Mouse (Mus musculus) heart, embryonic 16.5 days (tissue): ENCODE measurements around the gene Muc15. TPM values are rescaled to one million over a fixed set of nuclear protein-coding genes. Genes with fewer than 3 reads are reported as not detected.
A peak's percentile ranks its signal among the peaks of the same experiment; 100 is the strongest.

Source experiments
- ATAC-seq: fragments of 200-750 bp; cut with Nextera tagmentation; replicated peaks from 2 replicates; pipeline ENCODE4 v1.8.0; 2017; ENCODE audit warnings: moderate number of reproducible peaks; ENCODE audit not compliant: insufficient read depth, low FRiP score; ENCODE audit errors: extremely low read depth
- H3K27ac ChIP-seq: fragments of 300-500 bp; sonication (generic); 2 replicates; pipeline ENCODE4 v1.5.1; 2014; ENCODE audit warnings: mild to moderate bottlenecking, low read length, control low read depth, moderate library complexity
- H3K27me3 ChIP-seq: fragments of 300-500 bp; sonication (generic); 2 replicates; pipeline ENCODE4 v1.6.1; 2014; ENCODE audit warnings: low read length, mixed read lengths; ENCODE audit not compliant: control insufficient read depth, insufficient read depth
- H3K36me3 ChIP-seq: fragments of 300-500 bp; sonication (generic); 2 replicates; pipeline ENCODE4 v1.6.1; 2014; ENCODE audit not compliant: control insufficient read depth, insufficient read depth
- H3K4me1 ChIP-seq: fragments of 300-500 bp; sonication (generic); 2 replicates; pipeline ENCODE4 v1.6.1; 2014; ENCODE audit warnings: low read length, mixed read lengths; ENCODE audit not compliant: control insufficient read depth, insufficient read depth
- H3K4me2 ChIP-seq: fragments of 300-500 bp; sonication (generic); 2 replicates; pipeline ENCODE4 v1.6.1; 2014; ENCODE audit warnings: low read depth, mild to moderate bottlenecking, control low read depth, low read length
- H3K4me3 ChIP-seq: fragments of 300-500 bp; sonication (generic); 2 replicates; pipeline ENCODE4 v1.5.1; 2014; ENCODE audit warnings: mild to moderate bottlenecking, control low read depth, low read length
- H3K9ac ChIP-seq: fragments of 300-500 bp; sonication (generic); 2 replicates; pipeline ENCODE4 v1.6.1; 2014; ENCODE audit warnings: low read length, control low read depth
- H3K9me3 ChIP-seq: fragments of 300-500 bp; sonication (generic); replicated peaks from 2 replicates; pipeline ENCODE4 v1.6.1; 2016; ENCODE audit warnings: low read length; ENCODE audit not compliant: control insufficient read depth
- WGBS: fragments of 180-500 bp; shearing (Covaris S2); extraction: QIAGEN DNeasy Blood & Tissue Kit; methylation state at CpG from one replicate; pipeline ENCODE4 v1.1.7; 2014; 5-methylcytosine and 5-hydroxymethylcytosine counted together
- polyA plus RNA-seq: library from polyadenylated mRNA; unstranded; fragments of >200 nt; fragmentation: Nextera tagmentation; extraction: Ambion mirVana; gene quantifications from 2 replicates; pipeline ENCODE4 v1.2.1, GENCODE M21; 2015

Gene Muc15
- 0.17 TPM in 1 of 2 replicates, not detected in the other for polyA plus RNA-seq

DNA sequence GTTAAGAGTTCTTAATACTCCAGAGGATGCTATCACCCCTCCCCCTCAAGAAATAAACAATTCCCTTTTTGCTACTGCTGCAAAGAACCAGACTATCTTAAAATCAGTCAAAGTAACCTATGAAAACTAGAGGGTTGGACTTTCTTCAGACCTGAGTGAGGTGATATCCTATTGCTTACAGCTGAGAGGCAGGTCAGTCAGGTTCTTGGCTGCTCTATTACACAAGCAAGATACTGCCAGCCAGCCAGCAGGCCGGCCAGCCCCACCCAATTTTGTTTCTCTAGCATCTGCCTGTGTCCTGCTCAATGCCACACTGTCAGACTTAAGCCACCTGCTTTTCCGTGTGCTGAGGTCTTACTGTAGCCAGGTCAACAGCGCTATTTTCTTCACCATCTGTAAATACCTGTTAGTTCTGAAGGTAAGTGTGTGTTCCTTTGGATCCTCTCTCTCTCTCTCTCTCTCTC is at the start of gene Muc15:
Muc15 (plus strand) TSS at position 51 of the 464 bp plus-strand sequence.
- no peaks in the 10 kb centered on the region for H3K4me1 ChIP-seq
- 52% methylated on average over 3 of the region's 3 CpGs for WGBS

DNA sequence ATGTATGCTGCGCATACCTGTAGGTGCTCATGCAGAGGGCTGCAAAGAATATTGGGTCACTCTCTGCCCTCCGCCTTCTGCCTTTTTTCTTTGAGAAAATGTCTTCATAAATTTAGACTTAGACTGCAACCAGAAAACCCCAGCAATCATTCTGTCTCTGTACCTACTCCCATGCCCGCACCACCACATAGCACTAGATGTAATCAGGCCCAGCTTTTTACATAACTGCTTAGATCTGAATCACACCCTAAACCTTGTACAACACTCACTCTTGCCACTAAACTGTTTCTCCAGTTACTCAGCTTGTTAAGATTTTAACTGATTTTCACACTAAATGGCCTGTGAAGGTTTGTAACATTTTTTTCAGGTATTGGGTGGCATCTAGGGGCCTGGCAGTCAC is 11.7 kb upstream of the Muc15 start:
- Histone ChIP-seq H3K4me3 (no peak overlapping the region), H3K4me1 (0 out of 2 replicates have a peak, but pooled peaks cover 5% of the 10 kb centered on the region), H3K4me2 (no peak overlapping the region), H3K9me3 (no peaks in the 10 kb centered on the region), H3K36me3 (no peaks in the 10 kb centered on the region), H3K9ac (no peak overlapping the region), H3K27ac (no peak overlapping the region), H3K27me3 (no peaks in the 10 kb centered on the region)
- no peak for ATAC-seq
- 94% methylated on average over 3 of the region's 3 CpGs for WGBS

More for the DNA sequence above, at the start of gene Muc15:
- no peak for ATAC-seq
- Histone ChIP-seq H3K4me3 (no peak within 1 kb of the TSS), H3K36me3 (no peaks in the 10 kb centered on the region), H3K9ac (no peak within 1 kb of the TSS), H3K27ac (no peak within 1 kb of the TSS), H3K4me2 (no peak within 1 kb of the TSS), H3K27me3 (no peaks in the 10 kb centered on the region), H3K9me3 (no peaks in the 10 kb centered on the region)

DNA sequence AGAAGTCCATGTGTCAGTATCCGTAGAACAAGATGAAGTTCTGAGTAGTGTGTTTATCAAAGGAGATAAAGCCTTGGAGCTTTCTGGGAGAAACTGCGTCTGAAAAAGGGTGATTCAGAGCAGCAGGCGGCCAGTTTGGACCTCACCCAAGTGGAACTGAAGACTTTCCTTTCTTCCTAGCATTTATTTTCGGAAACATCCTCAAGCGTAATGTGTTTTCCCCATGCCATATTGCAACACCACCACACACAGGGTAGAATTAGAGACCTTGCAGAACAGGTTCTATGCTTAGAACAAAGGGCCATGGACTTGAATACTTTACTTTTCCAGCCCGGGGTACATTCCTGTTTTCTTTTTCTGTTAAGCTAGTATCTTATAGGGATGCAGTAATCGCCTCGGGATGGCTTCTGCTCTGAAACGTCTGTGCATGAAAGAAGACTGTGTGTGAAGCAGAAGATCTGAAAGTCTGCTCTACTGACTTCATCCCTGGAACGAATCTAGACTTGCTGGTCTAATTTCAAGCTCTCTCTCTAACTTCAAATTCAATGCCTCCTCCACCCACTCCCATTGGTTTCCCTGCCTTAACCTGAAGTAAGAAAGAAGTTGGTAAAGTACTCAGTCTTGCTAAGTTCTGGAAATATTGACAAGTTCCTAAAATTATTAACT is 11.0 kb upstream of the Muc15 start:
- H3K36me3 ChIP-seq, result no peaks in the 10 kb centered on the region
- H3K4me1 ChIP-seq, result 0 out of 2 replicates have a peak, but pooled peaks cover 5% of the 10 kb centered on the region
- ATAC-seq, result peak; percentile 41; the same call in 1 of the 2 replicates

GRCm38 (mm10) chr2:110719051-110719450 is 2.1 kb upstream of the Muc15 start:
- no peaks in the 10 kb centered on the region for H3K4me1 ChIP-seq
- H3K27ac ChIP-seq, result no peak overlapping the region
- no peak overlapping the region for H3K4me3 ChIP-seq
- no peaks in the 10 kb centered on the region for H3K9me3 ChIP-seq
- no peak overlapping the region for H3K4me2 ChIP-seq
- no peak for ATAC-seq
- no peaks in the 10 kb centered on the region for H3K36me3 ChIP-seq
- no peaks in the 10 kb centered on the region for H3K27me3 ChIP-seq
- no peak overlapping the region for H3K9ac ChIP-seq

More for the DNA sequence above, 11.0 kb upstream of the Muc15 start:
- Histone ChIP-seq H3K4me3 (no peak overlapping the region), H3K27me3 (no peaks in the 10 kb centered on the region), H3K4me2 (no peak overlapping the region), H3K9ac (no peak overlapping the region), H3K27ac (peak overlapping the region; percentile 31; the same call in 1 of the 2 replicates), H3K9me3 (no peaks in the 10 kb centered on the region)
- 47% methylated on average over 10 of the region's 10 CpGs for WGBS

DNA sequence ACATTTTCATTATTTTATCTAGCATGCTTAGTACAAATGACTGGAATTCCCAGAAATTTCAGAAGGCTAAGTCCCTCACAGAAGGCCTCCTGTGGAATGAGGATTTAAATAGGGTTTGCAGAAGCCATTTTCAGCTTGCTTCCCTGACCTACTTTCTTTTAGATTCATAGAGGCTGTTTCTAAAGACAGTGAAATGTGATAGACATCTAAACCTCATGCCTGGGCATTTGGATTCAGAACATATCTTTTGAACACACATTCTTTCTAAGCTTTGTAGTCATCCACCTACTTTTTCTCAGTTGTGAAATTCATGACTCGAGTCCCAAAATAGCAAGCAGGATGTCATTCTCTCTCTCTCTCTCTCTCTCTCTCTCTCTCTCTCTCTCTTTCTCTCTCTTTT is 1.1 kb downstream of the Muc15 start:
- H3K4me3 ChIP-seq, result no peak overlapping the region
- no peak overlapping the region for H3K4me2 ChIP-seq
- H3K27me3 ChIP-seq, result no peaks in the 10 kb centered on the region
- H3K4me1 ChIP-seq, result no peaks in the 10 kb centered on the region
- H3K36me3 ChIP-seq, result no peaks in the 10 kb centered on the region
- 58% methylated on average over 1 of the region's 1 CpGs for WGBS
- no peaks in the 10 kb centered on the region for H3K9me3 ChIP-seq
- no peak overlapping the region for H3K27ac ChIP-seq
- ATAC-seq, result no peak
- H3K9ac ChIP-seq, result no peak overlapping the region

GRCm38 (mm10) chr2:110726106-110726505 is 5.0 kb downstream of the Muc15 start:
- Histone ChIP-seq H3K27me3 (no peaks in the 10 kb centered on the region), H3K36me3 (no peaks in the 10 kb centered on the region), H3K4me2 (no peak overlapping the region), H3K9me3 (no peaks in the 10 kb centered on the region), H3K9ac (no peak overlapping the region), H3K27ac (no peak overlapping the region), H3K4me3 (no peak overlapping the region), H3K4me1 (no peaks in the 10 kb centered on the region)
- ATAC-seq, result no peak

GRCm38 (mm10) chr2:110737236-110737635 is 16.1 kb downstream of the Muc15 start:
- no peaks in the 10 kb centered on the region for H3K27me3 ChIP-seq
- 60% methylated on average over 4 of the region's 4 CpGs for WGBS
- no peak for ATAC-seq
- no peaks in the 10 kb centered on the region for H3K4me1 ChIP-seq
- H3K27ac ChIP-seq, result no peak overlapping the region
- no peak overlapping the region for H3K9ac ChIP-seq
- no peaks in the 10 kb centered on the region for H3K9me3 ChIP-seq
- no peak overlapping the region for H3K4me3 ChIP-seq
- no peaks in the 10 kb centered on the region for H3K36me3 ChIP-seq
- no peak overlapping the region for H3K4me2 ChIP-seq

GRCm38 (mm10) chr2:110737981-110738380 is 16.8 kb downstream of the Muc15 start:
- ATAC-seq, result no peak
- WGBS, result 55% methylated on average over 2 of the region's 2 CpGs
- Histone ChIP-seq H3K4me3 (no peak overlapping the region), H3K9me3 (no peaks in the 10 kb centered on the region), H3K27ac (no peak overlapping the region), H3K4me2 (no peak overlapping the region), H3K27me3 (no peaks in the 10 kb centered on the region), H3K4me1 (no peaks in the 10 kb centered on the region), H3K9ac (no peak overlapping the region), H3K36me3 (no peaks in the 10 kb centered on the region)

- no peaks in the 10 kb centered on the region for H3K27me3 ChIP-seq
- ATAC-seq, result no peak
- H3K36me3 ChIP-seq, result no peaks in the 10 kb centered on the region
- H3K4me3 ChIP-seq, result no peak overlapping the region
- no peaks in the 10 kb centered on the region for H3K4me1 ChIP-seq
- H3K27ac ChIP-seq, result no peak overlapping the region
- H3K4me2 ChIP-seq, result no peak overlapping the region
- H3K9me3 ChIP-seq, result no peaks in the 10 kb centered on the region
- H3K9ac ChIP-seq, result no peak overlapping the region
- WGBS, result 76% methylated on average over 1 of the region's 1 CpGs
Observed at GRCm38 (mm10) chr2:110739781-110740180, 18.6 kb downstream of the Muc15 start.
